Mouse (Mus musculus) heart, postnatal 4 days (tissue): ENCODE results near the gene Tefm. TPM values are rescaled to one million over a fixed set of nuclear protein-coding genes. Genes with fewer than 3 reads are reported as not detected.

Experiments
- DNase-seq: peaks from one replicate; pipeline ENCODE4 v3.0.0; 2021
- total RNA-seq, 2 experiments: library from RNA; stranded (reverse); gene quantifications; 2 replicates each; pipeline ENCODE4 v1.2.3; 2021

Tefm gene
- total RNA-seq, 2 experiments from 2014 or later: 19.1 to 19.5 TPM

GRCm38 (mm10) chr11:80090555-80091164 is 51.3 kb downstream of the Tefm start:
- DNase-seq: no peak

GRCm38 (mm10) chr11:80089817-80090214 is 52.2 kb downstream of the Tefm start:
- no peak for DNase-seq

- peak; percentile 95 for DNase-seq
These were observed 52.8 kb downstream of the Tefm start, which contains the start of gene Atad5 for GRCm38 (mm10) chr11:80088917-80089816. TSS of gene Atad5 (plus strand) at chr11:80089400.

- peak; percentile 87 for DNase-seq
These were observed 55.1 kb downstream of the Tefm start for GRCm38 (mm10) chr11:80086844-80087243.

Other genes starting within 250 kb of the Tefm start
- gene Utp6, start 179.8 kb downstream of the Tefm start, total RNA-seq: 10 to 100 TPM; 29.4 to 29.5 TPM
- gene Suz12, start 149.1 kb downstream of the Tefm start, total RNA-seq: 10 to 100 TPM; 53.0 to 58.9 TPM
- 10 to 100 TPM; 24.0 to 25.4 TPM for gene Crlf3, start 61.2 kb downstream of the Tefm start, total RNA-seq
- 1 to 10 TPM; 8.2 to 8.8 TPM for gene Atad5, start 52.8 kb downstream of the Tefm start, total RNA-seq
- gene Adap2, start 11.9 kb upstream of the Tefm start, total RNA-seq: 1 to 10 TPM; 3.6 to 4.3 TPM
- 1 to 10 TPM; 5.2 to 8.5 TPM for gene Rnf135, start 41.7 kb upstream of the Tefm start, total RNA-seq
- gene Rhot1, start 66.8 kb upstream of the Tefm start, total RNA-seq: 10 to 100 TPM; 62.6 to 63.8 TPM
- gene Rhbdl3, start 158.7 kb upstream of the Tefm start, total RNA-seq: 1 to 10 TPM; 1.7 to 1.8 TPM
- gene 5730455P16Rik, start 235.9 kb upstream of the Tefm start, total RNA-seq: 10 to 100 TPM; 15.2 to 17.5 TPM
- gene Zfp207, start 241.1 kb upstream of the Tefm start, total RNA-seq: 100 to 1,000 TPM; 101 to 112 TPM